Mouse (Mus musculus): ENCODE data around the gene Rin2. TPM values are rescaled to one million over a fixed set of nuclear protein-coding genes. Genes with fewer than 3 reads are reported as not detected.

Rin2 gene
- total and polyA plus RNA-seq, 3 experiments: 0.05 to 0.10 (median 0.08) TPM

DNA sequence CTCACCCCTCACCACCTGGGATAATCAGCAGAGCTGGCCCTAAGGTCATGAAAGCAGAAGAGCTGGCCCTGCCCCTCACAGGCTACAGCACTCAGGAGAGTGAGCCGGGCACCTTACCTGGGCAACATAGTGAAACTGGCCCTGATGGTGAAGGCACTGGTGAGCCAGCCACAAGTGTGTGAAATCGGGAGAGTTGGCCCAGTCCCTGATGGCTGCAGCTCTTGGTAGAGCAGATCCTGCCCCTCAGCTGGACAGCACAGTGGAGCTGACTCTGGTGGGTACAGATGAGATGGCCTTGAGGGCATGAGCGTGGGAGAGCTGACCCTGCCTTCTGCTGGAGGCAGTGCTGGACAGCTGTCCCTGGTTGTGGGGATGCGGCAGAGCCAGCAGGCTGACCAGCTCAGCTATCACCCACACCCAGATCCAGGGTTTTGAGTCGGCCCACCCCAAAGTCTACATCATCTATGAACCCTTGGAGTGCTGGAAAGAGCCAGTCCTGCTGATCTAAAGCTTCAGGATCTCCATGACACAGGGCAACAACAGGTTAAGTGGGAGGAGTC is 43.7 kb downstream of the Rin2 start:
- H3K9ac ChIP-seq (ENCODE audit: insufficient read depth, low read depth): no peak overlapping the region
- no peaks in the 10 kb centered on the region for H3K9me3 ChIP-seq (replicated peaks; ENCODE audit: low read length)
- TF ChIP-seq EP300 (IDR thresholded peaks at IDR 0.05; ENCODE audit: low read length): no peak
- TF ChIP-seq MYC (IDR thresholded peaks at IDR 0.05; ENCODE audit: low read depth, low read length): no peak
- TF ChIP-seq KAT2A (IDR thresholded peaks at IDR 0.05; ENCODE audit: insufficient replicate concordance, low read length): no peak
- TF ChIP-seq USF2 (conservative IDR thresholded peaks at IDR 0.05; ENCODE audit: low read depth, low read length): no peak
- no peak for TF ChIP-seq POLR2AphosphoS2 (IDR thresholded peaks at IDR 0.05; ENCODE audit: low read depth, low read length)
- no peak for TF ChIP-seq MAFK (IDR thresholded peaks at IDR 0.05; ENCODE audit: insufficient replicate concordance, low read length)
- TF ChIP-seq SIN3A (IDR thresholded peaks at IDR 0.05; ENCODE audit: low read length): no peak
- no peak for TF ChIP-seq USF1 (IDR thresholded peaks at IDR 0.05; ENCODE audit: low read depth, low read length)
- TF ChIP-seq ZNF384 (IDR thresholded peaks at IDR 0.05; ENCODE audit: low read depth, low read length): no peak
- no peak for TF ChIP-seq GABPA (IDR thresholded peaks at IDR 0.05; ENCODE audit: insufficient replicate concordance, low read depth, low read length)
- TF ChIP-seq SMC3 (IDR thresholded peaks at IDR 0.05; ENCODE audit: low read depth, low read length): no peak
- TF ChIP-seq JUN (IDR thresholded peaks at IDR 0.05; ENCODE audit: insufficient read depth, low read depth, low read length): no peak
- no peak for TF ChIP-seq NELFE (IDR thresholded peaks at IDR 0.05; ENCODE audit: low read depth, low read length)
- no peak for TF ChIP-seq ETS1 (conservative IDR thresholded peaks at IDR 0.05; ENCODE audit: low read depth, low read length)
- no peak for TF ChIP-seq MAZ (IDR thresholded peaks at IDR 0.05; ENCODE audit: low read depth, low read length)
- TF ChIP-seq PAX5 (IDR thresholded peaks at IDR 0.05; ENCODE audit: low read length): no peak
- no peak for TF ChIP-seq POLR2A (IDR thresholded peaks at IDR 0.05; ENCODE audit: low read depth, low read length)
- dilution Hi-C loops (cut with MboI; ENCODE audit: extremely low pct_ligation_motif_present, extremely low pct_unique_long_range_greater_than_20kb, low sequenced_read_pairs) (no loop called here), in situ Hi-C loops (cut with MboI; ENCODE audit: low pct_ligation_motif_present, low pct_unique_long_range_greater_than_20kb, low sequenced_read_pairs) (no loop called here)
- H3K4me3 ChIP-seq (replicated peaks in 1 of 3; ENCODE audit: low read depth in 2 of 3, low read length in 2 of 3, poor library complexity in 1 of 3): no peak overlapping the region
- peaks cover 0 to 13% of the 10 kb centered on the region in 2 experiments; a peak in 2 of 4 replicates for H3K4me1 ChIP-seq (ENCODE audit: control insufficient read depth in 1 of 2, insufficient read depth in 2 of 2)
- no peaks in the 10 kb centered on the region for H3K36me3 ChIP-seq (replicated peaks in 1 of 2; ENCODE audit: control insufficient read depth in 1 of 2, insufficient read depth in 1 of 2, low read length in 1 of 2)
- no peaks in the 10 kb centered on the region for H3K79me2 ChIP-seq (replicated peaks; ENCODE audit: control insufficient read depth, extremely low read depth, insufficient read depth, poor library complexity, severe bottlenecking)
- H3K27ac ChIP-seq (ENCODE audit: insufficient read depth, low read depth): no peak overlapping the region
- no peak for DNase-seq (ENCODE audit: extremely low read depth)
- H3K4me2 ChIP-seq (ENCODE audit: insufficient read depth, low read depth, poor library complexity, severe bottlenecking): no peak overlapping the region
- no peaks in the 10 kb centered on the region for H3K27me3 ChIP-seq (replicated peaks)

DNA sequence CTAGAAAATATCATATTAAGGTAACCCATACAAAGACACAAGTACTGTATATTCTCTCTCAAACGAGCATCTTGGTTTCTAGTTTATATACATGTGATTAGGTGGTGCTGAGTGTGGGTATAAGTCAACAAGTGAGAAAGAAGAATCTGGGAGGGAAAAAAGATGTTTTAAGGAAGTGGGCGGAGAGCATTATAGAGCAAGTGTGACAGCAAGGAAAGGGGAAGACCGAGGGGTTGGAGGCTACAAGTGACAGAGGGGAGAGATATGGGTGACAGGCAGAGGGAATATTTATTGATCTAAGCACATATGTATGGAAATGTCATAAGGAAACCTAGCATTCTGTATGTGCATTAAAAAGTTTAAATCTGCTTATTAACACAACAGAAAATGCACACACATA is 45.1 kb downstream of the Rin2 start:
- Histone ChIP-seq H3K27ac (ENCODE audit: insufficient read depth, low read depth) (no peak overlapping the region), H3K9me3 (replicated peaks; ENCODE audit: low read length) (no peaks in the 10 kb centered on the region), H3K36me3 (replicated peaks in 1 of 2; ENCODE audit: control insufficient read depth in 1 of 2, insufficient read depth in 1 of 2, low read length in 1 of 2) (no peaks in the 10 kb centered on the region), H3K79me2 (replicated peaks; ENCODE audit: control insufficient read depth, extremely low read depth, insufficient read depth, poor library complexity, severe bottlenecking) (no peaks in the 10 kb centered on the region), H3K4me2 (ENCODE audit: insufficient read depth, low read depth, poor library complexity, severe bottlenecking) (no peak overlapping the region), H3K9ac (ENCODE audit: insufficient read depth, low read depth) (no peak overlapping the region), H3K4me1 (ENCODE audit: control insufficient read depth in 1 of 2, insufficient read depth in 2 of 2) (peaks cover 0 to 13% of the 10 kb centered on the region in 2 experiments; a peak in 2 of 4 replicates), H3K4me3 (replicated peaks in 1 of 3; ENCODE audit: low read depth in 2 of 3, low read length in 2 of 3, poor library complexity in 1 of 3) (no peak overlapping the region), H3K27me3 (replicated peaks) (no peaks in the 10 kb centered on the region)
- in situ Hi-C loops (cut with MboI; ENCODE audit: low pct_ligation_motif_present, low pct_unique_long_range_greater_than_20kb, low sequenced_read_pairs) (no loop called here), dilution Hi-C loops (cut with MboI; ENCODE audit: extremely low pct_ligation_motif_present, extremely low pct_unique_long_range_greater_than_20kb, low sequenced_read_pairs) (no loop called here)
- no peak for DNase-seq (ENCODE audit: extremely low read depth)
- TF ChIP-seq NRF1 (IDR thresholded peaks at IDR 0.05; ENCODE audit: low read depth, low read length) (no peak), NELFE (IDR thresholded peaks at IDR 0.05; ENCODE audit: low read depth, low read length) (no peak), E2F4 (IDR thresholded peaks at IDR 0.05; ENCODE audit: insufficient replicate concordance, low read depth, low read length) (no peak), USF2 (conservative IDR thresholded peaks at IDR 0.05; ENCODE audit: low read depth, low read length) (no peak), JUN (IDR thresholded peaks at IDR 0.05; ENCODE audit: insufficient read depth, low read depth, low read length) (no peak), MAFK (IDR thresholded peaks at IDR 0.05; ENCODE audit: insufficient replicate concordance, low read length) (no peak)
